Mouse (Mus musculus) spleen, postnatal 10 days (tissue): ENCODE results near the gene Fchsd2.
A peak's percentile ranks its signal among the peaks of the same experiment; 100 is the strongest.

Experiments used
- DNase-seq, 2 experiments: peaks; one replicate each; pipeline ENCODE4 v3.0.0; 2021 to 2022; ENCODE audit warnings: low spot score in 2 of 2

The Fchsd2 gene

DNA sequence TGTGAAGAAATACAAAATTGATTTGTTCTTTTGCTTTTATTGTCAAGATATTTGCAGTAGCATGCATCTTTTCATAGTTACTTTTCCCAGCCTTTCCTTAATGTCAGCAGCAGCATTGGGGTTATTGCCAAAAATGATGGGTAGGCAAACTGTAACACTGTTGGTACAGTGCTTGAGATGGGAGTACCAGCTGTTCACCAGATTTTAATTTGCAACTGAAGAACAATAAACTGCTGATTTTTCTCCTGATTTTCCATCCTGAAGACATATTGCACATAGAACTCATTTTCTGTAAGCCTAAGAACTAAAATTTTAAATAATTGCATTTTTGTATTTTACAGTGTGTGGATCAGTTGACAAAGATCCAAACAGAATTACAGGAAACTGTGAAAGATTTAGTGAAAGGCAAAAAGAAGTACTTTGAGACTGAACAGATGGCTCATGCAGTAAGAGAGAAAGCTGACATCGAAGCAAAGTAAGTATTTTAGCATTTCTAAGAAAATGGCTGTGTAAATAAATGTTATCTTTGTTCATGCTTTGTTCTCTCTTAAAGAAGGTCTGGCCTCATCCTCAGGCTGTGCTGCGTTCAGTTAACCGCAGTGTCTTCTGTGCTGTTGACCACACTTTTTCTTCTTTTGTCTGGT lies 98.8 kb downstream of the Fchsd2 start:
- no peak for DNase-seq

DNA sequence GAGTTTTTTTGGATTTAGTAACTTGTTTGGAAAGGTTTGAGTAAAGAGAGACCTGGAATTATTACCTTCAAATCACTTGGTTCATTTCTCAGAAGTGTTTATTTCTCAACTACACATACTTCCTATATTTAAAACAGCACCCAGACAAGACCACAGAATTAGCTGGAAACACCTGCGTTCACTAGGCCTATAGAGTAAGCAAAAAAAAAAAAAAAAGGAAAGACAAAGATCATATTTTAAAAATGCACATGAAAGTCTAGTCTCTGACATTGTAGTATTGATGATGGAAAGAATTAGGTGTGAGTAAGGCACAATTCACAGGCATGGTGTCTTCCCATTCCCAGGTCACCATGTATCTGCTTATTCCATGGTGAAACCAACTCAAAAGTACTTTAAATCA lies 118.2 kb downstream of the Fchsd2 start:
- no peak for DNase-seq

DNA sequence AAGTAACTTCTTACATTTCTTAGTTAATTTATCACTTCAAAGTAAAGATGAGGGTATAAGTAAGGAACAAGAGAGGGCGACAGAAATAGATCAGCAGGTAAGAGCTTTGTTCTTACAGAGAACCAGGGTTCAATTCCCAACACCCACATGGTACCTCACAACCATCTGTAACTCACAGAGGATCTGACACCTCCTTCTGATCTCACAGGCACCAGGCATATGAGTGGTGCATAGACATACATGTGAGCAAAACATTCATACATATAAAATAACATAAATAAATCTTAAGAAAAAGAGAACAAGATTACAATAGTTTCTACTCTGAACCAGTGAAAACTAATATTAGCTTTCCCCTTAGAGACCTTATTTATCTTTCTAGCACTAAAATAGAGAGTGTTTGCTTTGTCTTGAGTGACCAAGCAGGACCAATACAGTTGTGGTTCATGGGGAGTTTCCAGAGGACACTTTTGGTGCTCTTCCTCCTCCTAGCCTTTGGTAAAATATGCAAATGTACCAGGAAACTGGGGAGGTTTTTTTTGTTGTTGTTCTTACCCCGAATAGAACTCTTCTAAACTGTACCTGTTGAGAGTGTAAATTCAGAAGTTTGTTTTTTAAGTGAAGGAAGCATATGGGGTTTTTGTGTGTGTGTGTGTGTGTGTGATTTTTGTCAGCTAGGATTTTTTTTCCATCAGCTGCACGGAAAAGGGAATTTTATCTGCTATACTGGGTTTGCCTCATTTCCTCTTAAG lies 121.0 kb downstream of the Fchsd2 start:
- DNase-seq: no peak

DNA sequence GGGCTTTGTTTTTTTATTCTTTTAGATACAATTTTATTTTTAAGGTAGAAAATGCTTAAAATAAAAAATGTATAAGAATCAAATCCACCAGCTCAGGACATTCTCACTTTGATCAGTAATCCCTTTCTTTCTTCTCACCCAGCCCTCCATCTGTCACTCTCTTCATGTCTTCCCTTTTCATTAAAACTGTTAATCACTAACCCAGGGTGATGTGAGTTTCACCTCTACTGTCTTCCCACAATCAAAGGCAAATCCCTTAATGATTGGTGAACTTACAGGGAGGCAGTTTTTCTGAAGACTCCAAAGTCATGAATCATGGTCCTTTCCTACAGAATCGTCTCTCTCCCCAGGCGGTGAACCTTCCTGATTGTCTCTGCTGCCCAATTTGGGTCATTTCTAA lies 124.1 kb downstream of the Fchsd2 start:
- no peak for DNase-seq

DNA sequence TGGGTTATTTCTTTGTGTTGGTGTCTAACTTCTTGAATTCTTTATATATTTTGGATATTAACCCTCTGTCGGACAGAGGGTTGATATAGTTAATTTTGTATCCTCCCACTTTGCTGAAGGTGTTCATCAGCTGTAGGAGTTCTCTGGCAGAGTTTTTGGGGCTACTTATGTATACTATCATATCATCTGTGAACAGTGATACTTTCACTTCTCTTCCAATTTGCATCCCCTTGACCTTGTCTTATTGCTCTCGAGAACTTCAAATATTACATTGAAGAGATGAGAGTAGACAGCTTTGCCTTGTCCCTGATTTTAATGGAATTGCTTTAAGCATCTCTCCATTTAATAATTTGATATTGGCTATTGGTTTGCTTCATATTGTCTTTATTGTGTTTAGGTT lies 130.8 kb downstream of the Fchsd2 start:
- no peak for DNase-seq

DNA sequence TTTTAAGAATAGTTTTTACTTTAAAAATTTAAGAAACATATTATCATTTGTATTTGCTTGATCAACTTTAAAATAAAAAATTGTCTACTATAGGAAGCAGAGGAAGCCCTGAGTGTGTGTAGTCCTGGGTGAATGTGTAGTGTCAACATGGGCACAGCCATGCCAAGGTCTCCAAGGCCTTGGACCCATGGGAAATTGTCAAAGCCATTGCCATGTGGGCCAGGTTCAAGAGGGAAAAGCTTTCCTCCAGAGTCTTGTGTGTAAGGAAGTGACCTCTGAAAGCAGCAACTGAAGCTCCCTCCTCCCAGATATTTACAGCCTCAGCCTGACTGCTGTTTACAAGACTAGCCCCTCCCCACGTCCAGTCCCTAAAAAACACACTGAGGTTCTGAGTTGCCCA lies 136.7 kb downstream of the Fchsd2 start:
- DNase-seq: no peak

DNA sequence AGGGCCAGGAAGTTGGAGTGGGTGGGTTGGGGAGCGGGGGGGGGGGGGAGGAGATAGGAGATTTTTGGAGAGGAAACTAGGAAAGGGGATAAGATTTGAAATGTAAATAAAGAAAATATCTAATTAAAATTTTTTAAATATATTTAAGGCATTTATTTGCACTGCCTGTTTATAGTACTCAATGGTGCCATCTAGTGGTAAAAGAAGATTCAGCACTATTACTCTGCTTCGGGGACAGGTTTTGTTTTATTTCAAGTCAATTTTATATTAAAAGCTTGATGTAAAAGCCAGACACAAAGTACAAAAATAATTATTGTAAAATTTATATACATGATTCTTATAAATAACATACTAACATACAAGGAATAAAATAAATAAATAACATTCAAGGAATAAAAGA lies 138.8 kb downstream of the Fchsd2 start:
- no peak for DNase-seq

DNA sequence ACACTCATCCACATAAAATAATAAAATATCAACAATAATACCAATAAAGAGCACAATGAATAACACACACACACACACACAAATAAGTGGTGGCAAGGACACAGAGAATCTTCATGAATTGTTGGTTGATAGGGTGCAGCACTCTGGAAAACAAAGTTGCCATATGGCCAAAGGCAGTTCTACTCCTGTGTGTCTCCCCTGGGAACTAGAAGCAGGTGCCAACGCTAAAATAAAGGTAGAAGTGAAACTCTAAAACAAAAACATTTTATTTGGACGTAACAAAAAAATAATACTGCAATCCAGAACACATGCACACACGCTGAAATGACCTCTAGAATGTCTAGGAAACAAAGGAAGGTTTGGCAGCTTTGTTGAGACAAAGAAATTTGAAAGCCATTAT lies 140.1 kb downstream of the Fchsd2 start:
- DNase-seq: no peak

DNA sequence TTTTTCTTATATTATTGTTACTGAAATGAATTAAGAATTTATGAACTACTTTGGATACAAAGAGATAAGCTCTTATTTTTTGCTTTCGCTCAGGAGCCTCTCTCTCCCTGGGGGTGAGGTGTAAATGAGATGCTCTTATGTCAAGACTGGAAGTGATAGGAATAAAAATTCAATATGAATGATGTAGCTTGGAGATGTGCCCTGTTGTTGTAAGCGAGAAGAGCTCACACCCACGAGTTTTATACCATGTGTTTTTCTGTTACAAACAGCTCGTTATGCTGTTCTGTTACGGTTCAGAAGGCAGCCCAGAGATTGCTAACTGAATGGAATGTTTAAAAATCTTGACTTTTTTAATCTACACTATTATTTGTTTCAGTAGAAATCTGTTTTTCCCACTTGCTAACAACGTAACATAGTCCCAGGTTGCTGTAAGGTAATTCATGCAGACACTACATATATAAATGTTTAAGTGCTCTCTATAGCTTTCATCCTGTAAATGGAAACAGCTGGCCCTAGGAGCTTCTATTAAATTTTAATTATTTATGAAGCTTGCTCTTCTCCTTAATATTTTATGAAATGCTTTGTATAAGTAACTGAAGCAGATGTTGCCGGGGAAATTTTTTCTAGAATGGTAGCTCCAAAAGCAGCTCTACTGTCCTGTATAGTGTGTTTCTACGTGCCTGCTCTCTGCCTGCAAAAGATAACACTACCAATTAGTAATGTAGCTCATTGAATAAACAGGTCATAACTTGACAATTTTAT lies 144.2 kb downstream of the Fchsd2 start:
- DNase-seq: no peak

DNA sequence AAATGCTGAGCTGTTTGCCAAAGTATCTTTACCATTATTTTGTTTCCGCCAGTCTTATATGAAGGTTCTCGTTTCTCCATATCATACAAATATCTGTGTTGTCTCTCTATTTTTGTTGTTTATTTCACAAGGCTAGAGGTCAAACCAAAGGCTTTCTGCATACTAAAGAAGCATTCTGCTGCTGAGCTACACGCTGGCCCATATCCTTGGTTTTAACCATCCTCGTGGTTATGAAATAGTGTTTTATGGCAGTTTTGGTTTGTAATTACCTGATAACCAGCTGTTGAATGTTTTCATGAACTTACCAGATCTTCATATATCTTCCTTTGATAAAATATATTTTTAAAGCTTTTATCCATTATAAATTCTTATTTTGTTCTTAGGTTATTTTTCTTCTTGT lies 156.1 kb downstream of the Fchsd2 start:
- no peak for DNase-seq

DNA sequence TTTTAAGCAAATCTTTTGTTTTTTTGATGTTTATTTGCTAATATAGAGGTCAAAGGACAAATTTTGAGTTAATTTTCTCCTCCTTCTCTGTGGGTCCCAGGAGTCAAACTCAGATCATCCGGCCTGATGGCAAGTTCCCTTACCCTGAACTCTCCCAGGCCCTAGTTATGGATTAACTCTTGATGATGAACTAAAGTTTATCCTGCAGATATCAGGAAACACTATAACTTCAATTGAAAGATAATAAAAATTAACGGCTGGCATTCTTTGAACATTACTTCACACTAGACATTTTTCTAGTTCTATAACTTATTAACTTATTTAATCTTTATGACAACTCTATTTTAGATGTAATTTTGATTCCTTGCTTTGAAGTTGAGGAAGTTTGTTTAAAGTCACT lies 156.5 kb downstream of the Fchsd2 start:
- no peak for DNase-seq

DNA sequence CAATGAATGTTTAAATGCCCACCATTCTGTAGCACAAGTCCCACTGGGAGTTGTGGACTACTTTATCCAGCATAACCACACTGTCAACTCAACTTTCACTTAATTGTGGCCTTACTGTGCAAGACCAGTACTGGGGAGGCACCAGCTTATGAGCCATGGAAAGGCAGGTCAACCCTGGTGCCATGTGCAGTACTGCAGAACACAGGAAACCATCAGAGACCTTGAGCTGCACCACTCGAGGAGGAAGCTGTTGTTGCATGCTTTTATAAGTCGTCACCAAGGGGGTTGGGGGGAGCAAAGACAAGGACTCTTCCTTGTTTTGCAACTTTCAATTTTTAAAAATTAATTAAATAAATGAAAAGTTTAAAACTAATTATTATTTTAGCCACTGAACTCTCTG lies 160.4 kb downstream of the Fchsd2 start:
- no peak for DNase-seq

DNA sequence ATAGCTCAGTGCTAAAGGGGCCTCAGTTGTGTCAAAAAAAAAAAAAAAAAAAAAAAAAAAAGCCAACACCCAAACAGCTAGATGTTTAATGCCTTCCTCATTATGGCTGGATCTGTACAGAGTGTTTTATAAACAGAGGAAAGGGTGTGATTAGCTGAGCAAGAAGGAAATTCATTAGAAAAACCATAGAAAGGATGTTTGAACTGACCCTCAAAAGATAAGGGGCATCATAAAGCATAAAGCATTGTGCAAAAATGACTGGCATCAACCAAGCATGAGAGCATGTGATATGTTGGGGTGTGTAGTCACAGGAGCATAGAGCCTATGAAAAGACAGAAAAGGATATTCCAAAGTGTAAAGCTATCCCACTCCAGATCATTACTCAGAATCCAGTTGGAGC lies 165.8 kb downstream of the Fchsd2 start:
- no peak for DNase-seq

DNA sequence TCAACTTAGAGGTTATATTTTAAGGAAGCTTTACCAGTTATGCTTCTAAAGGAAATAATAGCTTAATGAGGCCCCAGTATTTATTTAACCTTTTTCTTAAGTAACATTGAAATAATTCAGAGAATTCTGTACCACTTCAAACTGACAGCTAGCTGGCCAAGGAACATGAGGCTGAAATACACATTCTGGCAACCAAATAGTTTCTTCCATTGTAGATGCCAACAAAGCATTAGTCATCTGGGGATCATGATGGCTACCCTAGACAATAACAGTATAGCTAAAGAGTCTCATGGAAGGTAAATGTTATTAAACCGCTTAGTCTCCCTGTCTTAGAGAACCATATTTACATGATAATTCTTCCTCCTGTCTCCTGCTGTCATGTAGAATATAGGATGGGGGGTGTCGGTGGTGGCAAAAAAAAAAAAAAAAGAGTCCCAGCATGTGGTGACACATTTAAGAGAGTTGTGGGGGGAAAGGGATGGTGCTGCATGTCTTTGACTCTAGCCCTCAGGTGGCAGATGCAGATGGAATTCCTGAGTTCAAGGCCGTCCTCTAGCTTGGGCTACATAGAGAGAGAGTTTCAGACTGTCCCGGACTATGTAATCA lies 169.4 kb downstream of the Fchsd2 start:
- DNase-seq: no peak

DNA sequence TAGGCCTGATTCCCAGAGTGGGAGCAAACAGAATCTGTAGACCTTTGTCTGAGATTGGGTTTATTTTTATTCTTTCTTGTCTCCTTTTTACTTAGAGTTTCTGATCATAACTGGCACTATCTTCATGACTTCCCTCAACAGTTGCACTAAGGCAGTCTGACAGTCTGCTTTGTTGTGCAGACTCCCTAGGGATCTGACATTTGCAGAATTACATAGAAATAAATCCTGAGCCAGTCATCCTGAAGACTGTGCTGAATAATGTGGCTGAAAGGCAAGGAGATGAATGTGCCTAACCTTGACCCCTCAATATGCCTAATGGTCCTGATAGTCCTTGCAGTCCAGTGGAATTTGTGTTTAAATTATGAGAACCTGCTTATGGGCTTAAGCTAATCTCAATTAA lies 170.8 kb downstream of the Fchsd2 start:
- no peak for DNase-seq

DNA sequence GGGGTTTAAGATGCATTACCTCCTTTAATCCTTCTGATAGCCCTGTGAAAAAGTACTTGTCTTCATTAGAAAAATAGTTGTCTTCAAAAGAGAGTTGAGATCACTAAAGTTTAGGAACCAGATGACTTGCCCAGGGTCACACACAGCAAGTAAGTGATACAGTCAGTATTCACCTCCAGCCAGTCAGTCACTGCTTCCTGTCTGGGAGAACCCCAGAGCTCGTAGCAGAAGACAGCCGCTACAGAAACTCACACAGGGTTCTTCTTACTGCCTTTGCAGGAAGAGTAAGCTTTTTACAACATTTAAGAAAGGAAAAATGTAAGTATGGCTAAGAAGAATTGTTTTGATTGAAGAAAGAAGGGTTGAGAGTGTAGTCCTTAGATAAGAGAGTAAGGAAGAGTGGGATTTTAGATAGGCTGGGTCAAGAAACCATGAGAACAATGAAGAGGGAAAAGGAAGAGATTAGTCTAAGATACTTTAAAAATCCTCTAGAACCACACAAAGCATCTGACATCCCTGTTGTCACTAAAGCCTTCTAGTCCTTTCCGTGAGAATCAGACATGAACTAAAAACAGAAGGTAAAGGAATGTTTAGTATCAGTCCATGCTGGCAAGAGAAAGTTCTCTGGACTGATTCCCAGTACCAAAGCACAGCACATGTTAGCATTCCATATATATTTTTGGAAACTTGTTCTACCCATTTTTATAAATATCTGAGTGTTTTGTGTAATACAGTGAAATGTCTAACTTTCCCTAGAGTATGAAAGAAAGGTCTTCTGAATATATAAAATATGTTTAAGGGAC lies 175.0 kb downstream of the Fchsd2 start:
- no peak for DNase-seq

DNA sequence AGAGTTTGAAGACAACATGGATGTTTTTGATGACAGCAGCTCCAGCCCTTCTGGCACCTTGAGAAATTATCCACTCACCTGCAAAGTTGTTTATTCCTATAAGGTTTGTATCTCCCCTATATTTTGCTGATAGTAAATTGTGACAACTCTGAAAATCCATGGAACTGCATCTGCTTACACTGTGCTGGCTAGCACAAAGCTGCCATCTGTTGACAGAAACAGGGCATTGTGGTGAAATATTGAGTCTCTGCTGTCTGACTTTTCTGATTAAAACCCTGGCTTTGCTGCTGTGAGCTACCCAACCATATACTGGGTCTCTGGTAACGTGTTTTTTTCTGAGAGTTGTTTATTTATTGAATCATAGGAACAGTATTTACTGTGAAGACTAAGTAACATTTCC lies 178.9 kb downstream of the Fchsd2 start:
- DNase-seq: no peak

DNA sequence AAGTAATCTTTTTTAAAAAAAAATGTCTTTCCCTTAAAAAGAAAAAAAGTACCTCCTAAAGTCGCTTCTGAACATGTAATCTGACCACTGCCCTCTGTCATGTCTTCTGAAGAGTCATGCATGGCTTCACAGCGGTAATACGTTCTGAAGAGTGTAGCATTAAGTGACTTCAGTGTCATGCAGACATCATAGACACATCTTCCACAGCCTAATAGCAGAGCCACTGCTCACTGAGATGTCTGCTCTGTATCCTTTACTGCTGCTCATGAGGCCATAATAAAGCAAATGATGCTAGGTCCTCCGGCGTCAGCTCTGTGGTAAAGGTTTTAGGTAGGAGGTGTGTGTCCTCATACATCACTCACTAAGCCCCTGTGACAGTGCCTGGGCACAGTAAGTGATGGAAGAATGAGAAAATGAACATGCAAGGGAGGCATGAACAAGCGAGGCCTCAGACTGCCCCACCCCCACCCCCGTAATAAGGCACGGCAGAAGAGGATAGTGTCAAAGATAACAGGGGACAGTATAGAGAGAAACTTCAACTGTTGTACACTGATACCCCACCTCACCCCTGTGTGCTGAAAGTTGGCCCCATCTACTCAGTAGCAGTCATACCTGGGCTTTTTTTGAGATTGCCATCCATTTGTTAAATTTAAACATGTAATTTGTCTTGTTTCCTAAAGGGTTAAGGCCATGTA lies 179.9 kb downstream of the Fchsd2 start:
- DNase-seq: no peak

DNA sequence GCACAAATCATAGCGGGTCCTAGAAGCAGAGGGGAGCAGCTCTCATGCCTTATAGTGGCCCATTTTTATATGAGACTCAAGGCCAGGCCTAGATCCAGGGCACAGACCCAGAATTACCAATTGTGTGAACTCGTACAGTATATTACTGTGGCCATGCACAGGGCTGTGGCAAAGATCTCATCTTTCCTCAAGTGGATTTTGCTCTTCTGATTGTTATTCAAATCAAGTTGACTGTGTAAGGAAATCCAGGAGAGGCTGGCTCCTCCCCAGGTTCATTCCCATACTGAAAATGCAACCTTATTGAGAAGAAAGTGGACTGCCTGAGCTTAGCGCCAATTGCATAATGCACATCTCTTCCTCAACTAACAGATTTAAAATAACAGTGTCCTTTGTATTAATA lies 190.1 kb downstream of the Fchsd2 start:
- no peak for DNase-seq

DNA sequence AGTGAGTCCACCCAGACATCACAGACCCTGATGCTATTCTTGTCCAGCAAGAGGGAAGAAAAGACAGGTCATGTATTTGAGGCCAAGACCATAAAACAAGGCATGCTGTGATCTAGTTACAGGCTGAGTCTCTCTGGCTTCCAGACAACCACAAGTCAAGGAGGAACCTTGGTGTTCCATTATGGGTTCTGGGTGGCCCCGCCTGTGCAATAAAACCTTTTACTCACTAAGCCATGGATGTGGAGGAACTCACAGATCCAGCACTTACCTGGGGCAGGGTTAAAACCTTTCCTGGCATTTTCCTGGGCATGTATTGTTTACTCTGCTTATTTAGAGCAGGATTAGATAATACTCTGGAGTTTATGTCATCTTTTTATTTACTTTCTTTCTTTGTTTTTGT lies 191.8 kb downstream of the Fchsd2 start:
- DNase-seq: peak in 1 of 2 experiments; percentile 2

DNA sequence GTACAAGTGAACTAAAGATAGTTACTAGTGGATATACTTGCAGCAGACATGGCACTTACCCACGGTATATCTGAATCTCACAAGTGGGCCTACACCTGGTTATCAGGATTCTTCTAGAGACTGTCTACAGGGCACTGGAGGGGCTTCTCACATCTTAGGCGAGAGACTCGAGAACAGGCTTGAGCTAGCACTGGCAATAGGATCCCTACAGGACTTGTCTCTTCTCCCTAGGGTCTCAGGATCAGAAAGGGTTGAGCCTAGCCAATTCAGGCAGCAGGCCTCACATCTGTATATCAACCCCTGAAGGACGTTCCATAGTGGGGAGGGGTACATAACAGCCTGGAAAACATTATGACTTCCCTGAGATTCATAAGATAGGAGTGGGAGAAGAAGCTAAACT lies 194.2 kb downstream of the Fchsd2 start:
- DNase-seq: peak in 1 of 2 experiments; percentile 7
